Mouse (Mus musculus) small intestine, adult 2 months (tissue): Measurements from ENCODE around the gene Gng7.

ENCODE experiments used
- CTCF ChIP-seq: fragments of 200-500 bp; IDR thresholded peaks from 2 replicates; pipeline ENCODE4 v1.5.1; 2012; ENCODE audit warnings: low read depth, mild to moderate bottlenecking, control low read depth, inconsistent platforms, low read length, moderate library complexity, mixed read lengths; ENCODE audit not compliant: insufficient replicate concordance, insufficient read length; ENCODE audit errors: extremely low read depth
- POLR2A ChIP-seq: fragments of 200-500 bp; IDR thresholded peaks from 2 replicates; pipeline ENCODE4 v1.6.1; 2012; ENCODE audit warnings: low read depth, mild to moderate bottlenecking, control low read depth, inconsistent platforms, low read length, moderate library complexity

GRCm38 (mm10) chr10:80915260-80915659 is 99.5 kb downstream of the Gng7 start:
- TF ChIP-seq CTCF: no peak
- TF ChIP-seq POLR2A: no peak
